Mouse (Mus musculus): ENCODE data around the gene Gja4.

DNA sequence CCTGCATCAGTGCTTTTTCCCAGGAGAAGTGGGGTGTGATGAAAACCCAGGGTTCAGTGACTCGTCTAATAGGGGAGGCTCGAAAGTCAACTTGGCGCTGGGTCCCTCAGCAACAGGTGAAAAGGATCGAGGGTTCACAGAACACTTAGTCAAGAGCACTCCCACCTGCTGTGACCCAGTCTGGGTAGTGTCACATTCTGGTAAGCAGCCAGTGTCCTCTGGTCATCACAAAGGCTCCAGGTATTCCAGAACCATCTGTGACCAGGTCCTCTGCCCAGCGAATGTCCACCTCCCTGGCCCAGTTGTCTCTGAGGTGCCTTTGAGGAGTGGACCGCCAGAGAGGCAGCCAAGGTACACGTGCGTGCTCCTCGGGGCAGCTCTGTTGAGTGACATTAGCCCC is 2.3 kb downstream of the Gja4 start:
- TF ChIP-seq CTCF (conservative IDR thresholded peaks at IDR 0.05; ENCODE audit: insufficient read depth, insufficient read length, low read depth, low read length) (no peak), POLR2A (IDR thresholded peaks at IDR 0.05; ENCODE audit: low read depth, low read length) (no peak)
